Mouse (Mus musculus) gastrocnemius, adult 2 months (tissue): ENCODE results near the gene Casq1. TPM values are rescaled to one million over a fixed set of nuclear protein-coding genes. Genes with fewer than 3 reads are reported as not detected.
"Not testable (repeated sequence)": the region's sequence is repeated elsewhere in the genome, so short reads cannot be mapped to it uniquely, and the experiment has no call there.

Experiments used
- DNase-seq: peaks from one replicate; pipeline ENCODE4 v3.0.0; 2022
- H3K27ac ChIP-seq: fragments of 200-600 bp; 2 replicates; pipeline ENCODE4 v1.8.1; 2022; ENCODE audit warnings: mild to moderate bottlenecking
- H3K4me3 ChIP-seq: fragments of 200-600 bp; 2 replicates; pipeline ENCODE4 v1.8.1; 2022; ENCODE audit warnings: mild to moderate bottlenecking, moderate library complexity
- CTCF ChIP-seq: fragments of 200-600 bp; IDR thresholded peaks from 2 replicates; pipeline ENCODE4 v1.8.1; 2022; ENCODE audit warnings: antibody characterized with exemption, mild to moderate bottlenecking, moderate library complexity
- intact Hi-C: fragments of 180-260 bp; cut with DNase I; formaldehyde crosslinking; loops from one replicate; pipeline ENCODE4 v1.15.1; 2025
- long read RNA-seq, 2 experiments: library from polyadenylated mRNA; stranded (forward); transcript quantifications; one replicate each; pipeline ENCODE4 v2.0.0; 2021
- total RNA-seq, 2 experiments: library from RNA; stranded (reverse); gene quantifications; 2 replicates each; pipeline ENCODE4 v1.2.3; 2021

The Casq1 gene
- 1,000 to 10,000 TPM; 2,819 to 3,581 TPM for total RNA-seq
- long read RNA-seq, experiment 1, transcript Casq1-202 (5 exons, 990 nt) = minor isoform, 7 of 4,587 reads
- long read RNA-seq, experiment 1, transcript Casq1-201 (11 exons, 1,847 nt) = major isoform, 4,334 of 4,587 reads
- long read RNA-seq, experiment 1, partial matches to known transcripts = 77 of 4,587 reads
- long read RNA-seq, experiment 1, other reads (novel, unspliced or antisense) = 169 of 4,587 reads
- long read RNA-seq, experiment 2, transcript Casq1-201 (11 exons, 1,847 nt) = major isoform, 4,845 of 5,179 reads
- long read RNA-seq, experiment 2, partial matches to known transcripts = 140 of 5,179 reads
- long read RNA-seq, experiment 2, other reads (novel, unspliced or antisense) = 191 of 5,179 reads

GRCm38 (mm10) chr1:172219451-172220406, at the start of gene Casq1:
TSS of gene Casq1 (minus strand) at chr1:172219868.
- intact Hi-C loops = loop anchor here (2.0 to 5.0 kb wide), 4 partner anchors 57 to 93 kb away; partner anchors contain the start of genes Atp1a2 and Dcaf8
- Histone ChIP-seq H3K4me3 (peak within 1 kb of the TSS; percentile 77), H3K27ac (peak within 1 kb of the TSS; percentile 97)
- peak; percentile 89 for DNase-seq
- TF ChIP-seq CTCF = no peak

DNA sequence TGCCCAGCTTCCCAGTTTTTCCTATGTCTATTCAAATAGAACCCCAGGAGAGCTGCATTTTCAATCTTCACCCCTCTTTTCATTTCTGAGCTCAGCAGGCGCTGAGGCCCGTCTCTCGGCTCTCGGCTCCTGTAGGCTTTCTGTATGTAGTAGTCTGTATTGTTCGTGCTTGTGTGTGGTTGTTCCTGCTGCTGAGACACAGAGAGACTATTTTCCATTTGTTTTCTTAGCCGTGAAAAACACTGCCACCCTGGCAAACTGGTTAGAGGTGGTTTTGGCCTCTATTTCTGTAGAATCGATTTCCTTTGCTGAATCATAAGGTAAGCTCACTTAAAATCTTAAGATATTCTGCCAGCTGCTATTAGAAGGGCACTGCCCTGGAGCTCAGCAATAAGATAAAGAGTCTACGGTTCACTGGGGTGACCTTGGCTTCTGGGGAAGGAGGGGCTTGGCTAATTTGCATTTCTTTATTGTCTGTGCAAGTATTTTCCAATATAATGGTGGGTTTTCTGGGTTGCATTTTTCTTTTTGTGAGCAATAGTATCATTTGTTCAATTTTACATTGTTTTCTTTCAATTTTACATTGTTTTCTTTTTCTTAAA, 41.9 kb upstream of the Casq1 start, which contains the start of gene Igsf8:
Gene Igsf8 (plus strand): TSS at position 165 of the 602 bp plus-strand sequence.
- TF ChIP-seq CTCF = no peak

DNA sequence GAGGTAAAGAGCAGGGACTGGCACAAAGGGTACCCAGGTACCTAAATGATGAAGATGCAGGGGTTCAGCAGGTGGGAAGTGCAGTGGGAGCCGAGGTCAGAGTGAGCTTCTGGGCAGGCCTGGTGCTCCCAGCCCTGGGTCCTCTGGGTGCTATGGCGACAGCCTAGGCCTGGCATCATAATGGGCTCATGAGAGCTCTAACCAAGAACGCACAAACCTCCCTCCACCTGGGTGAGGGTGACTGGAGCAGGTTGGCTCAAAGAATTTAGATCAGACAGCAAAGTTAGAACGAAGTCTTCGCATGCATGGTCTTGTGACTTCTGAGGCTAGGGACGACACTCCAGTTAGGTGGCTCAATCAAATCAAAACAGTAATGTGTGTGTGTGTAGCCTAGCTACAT, 38.6 kb upstream of the Casq1 start, which contains the start of gene Atp1a4:
Gene Atp1a4 (minus strand): TSS at position 101 of the 400 bp plus-strand sequence.
- intact Hi-C loops = no loop called here
- Histone ChIP-seq H3K27ac (no peak within 1 kb of the TSS), H3K4me3 (no peak within 1 kb of the TSS)
- TF ChIP-seq CTCF = no peak
- DNase-seq = no peak

More for the DNA sequence above, 41.9 kb upstream of the Casq1 start, which contains the start of gene Igsf8:
- intact Hi-C loops = no loop called here
- Histone ChIP-seq H3K27ac (no peak within 1 kb of the TSS), H3K4me3 (no peak within 1 kb of the TSS)
- DNase-seq = no peak

GRCm38 (mm10) chr1:172247679-172248078, 28.0 kb upstream of the Casq1 start:
- Histone ChIP-seq H3K4me3 (no peak overlapping the region), H3K27ac (no peak overlapping the region)
- intact Hi-C loops = loop anchor here (5.0 kb wide), 2 partner anchors 40 to 100 kb away; partner anchors contain the start of genes Dcaf8 and Pea15a
- TF ChIP-seq CTCF = peak; percentile 79
- DNase-seq = peak; percentile 63

DNA sequence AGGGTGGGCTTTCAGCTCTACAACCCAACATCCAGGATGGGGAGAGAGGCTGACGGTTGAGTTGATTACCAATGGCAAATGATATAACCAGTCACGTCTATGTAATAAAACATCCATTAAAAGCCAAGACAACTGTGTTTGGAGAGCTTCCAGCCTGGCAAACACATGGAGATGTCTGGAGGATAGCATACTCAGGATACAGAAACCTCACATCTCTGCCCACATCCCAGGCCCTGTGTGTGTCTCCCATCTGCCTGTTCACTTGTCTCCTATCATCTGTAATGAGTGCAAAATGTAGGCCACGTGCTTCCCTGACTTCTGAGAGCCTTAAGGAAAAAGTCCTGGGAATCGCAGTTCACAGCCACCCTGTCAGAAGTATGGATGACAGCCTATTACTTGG, 27.5 kb upstream of the Casq1 start:
- intact Hi-C loops = loop anchor here (5.0 kb wide), 2 partner anchors 40 to 100 kb away; partner anchors contain the start of genes Dcaf8 and Pea15a
- DNase-seq = no peak
- Histone ChIP-seq H3K4me3 (no peak overlapping the region), H3K27ac (no peak overlapping the region)
- no peak for TF ChIP-seq CTCF

DNA sequence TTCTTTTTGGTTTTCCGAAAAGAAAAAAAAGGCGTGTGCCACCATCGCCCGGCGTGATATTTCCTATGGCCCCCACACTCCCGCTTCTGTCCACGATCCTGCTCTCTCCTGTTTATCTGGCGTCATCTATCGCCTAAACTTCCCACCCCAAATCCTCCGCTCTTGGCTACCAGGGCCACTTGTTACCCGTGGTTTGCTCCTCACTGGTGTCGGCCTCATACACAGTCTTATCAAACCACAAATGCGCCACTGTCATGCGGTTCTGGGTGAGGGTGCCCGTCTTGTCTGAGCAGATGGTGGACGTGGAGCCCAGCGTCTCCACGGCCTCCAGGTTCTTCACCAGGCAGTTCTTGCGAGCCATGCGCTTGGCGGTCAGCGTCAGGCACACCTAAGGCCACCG, 25.0 kb upstream of the Casq1 start:
- DNase-seq, H3K27ac ChIP-seq, H3K4me3 ChIP-seq: not testable (repeated sequence)
- intact Hi-C loops = loop anchor here (5.0 kb wide), 2 partner anchors 37 to 97 kb away; partner anchors contain the start of genes Dcaf8 and Pea15a

DNA sequence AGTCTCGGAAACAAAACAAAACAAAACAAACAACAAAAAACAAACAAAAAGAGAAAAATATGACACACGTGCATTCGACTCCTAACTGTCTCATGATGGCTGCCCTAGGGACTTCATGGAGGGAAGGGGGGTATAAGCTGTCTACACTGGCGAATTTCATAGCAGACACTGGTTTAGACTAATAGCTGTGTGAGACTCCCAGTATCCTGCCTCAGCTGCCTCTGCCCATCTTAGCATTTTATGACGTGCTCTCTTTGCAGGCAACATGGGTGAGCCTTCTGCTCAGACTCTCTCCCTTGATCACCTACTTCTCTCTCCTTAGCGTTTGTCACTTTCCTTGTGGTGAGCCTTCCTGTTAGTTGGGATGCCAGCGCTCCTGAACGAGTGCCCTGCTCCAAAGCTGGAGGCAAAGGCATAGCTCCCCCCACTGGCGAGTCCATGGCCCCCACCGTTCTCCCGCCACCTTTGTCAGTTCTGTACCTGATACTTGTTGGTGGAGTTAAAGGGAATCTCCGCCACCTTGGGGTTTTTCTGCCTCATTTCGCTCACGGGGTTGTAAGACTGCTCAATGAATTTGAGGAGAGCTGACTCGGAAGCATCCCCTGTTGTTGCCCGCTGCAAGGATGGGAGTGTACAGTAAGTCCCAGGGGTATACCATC, 24.0 kb upstream of the Casq1 start:
- DNase-seq = peak; percentile 86
- intact Hi-C loops = loop anchor here (1.0 kb wide), 2 partner anchors 26 to 80 kb away; no protein-coding TSS in a partner anchor
- peak; percentile 80 for TF ChIP-seq CTCF
- H3K27ac ChIP-seq = peak overlapping the region; percentile 92
- peak overlapping the region; percentile 63 for H3K4me3 ChIP-seq

- TF ChIP-seq CTCF = no peak
- intact Hi-C loops = no loop called here
- peak; percentile 78 for DNase-seq
- Histone ChIP-seq H3K4me3 (peak overlapping the region; percentile 63), H3K27ac (peak overlapping the region; percentile 92)
Measured at GRCm38 (mm10) chr1:172242401-172242800, 22.7 kb upstream of the Casq1 start.

GRCm38 (mm10) chr1:172240945-172241708, 21.5 kb upstream of the Casq1 start:
- H3K4me3 ChIP-seq = no peak overlapping the region
- DNase-seq = no peak
- TF ChIP-seq CTCF = no peak
- intact Hi-C loops = no loop called here
- H3K27ac ChIP-seq = peak overlapping the region; percentile 92

DNA sequence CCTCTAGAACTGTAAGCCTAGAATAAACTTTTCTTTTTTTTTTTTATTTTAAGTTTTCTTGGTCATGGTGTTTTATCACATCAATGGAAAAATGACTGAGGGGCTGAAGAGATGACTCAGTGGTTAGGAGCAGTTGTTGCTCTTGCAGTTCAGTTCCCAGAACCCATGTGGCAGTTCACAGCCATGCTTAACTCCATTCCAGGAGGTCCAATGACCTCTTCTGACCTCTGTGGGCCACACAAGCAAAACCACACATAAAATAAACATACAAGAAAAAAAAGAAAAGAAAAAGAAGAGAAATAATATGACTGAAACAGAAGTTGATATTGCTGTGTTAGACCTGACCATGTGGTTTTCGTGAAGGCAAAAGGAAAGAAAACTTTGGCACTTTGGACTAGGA, 9.5 kb upstream of the Casq1 start:
- no peak overlapping the region for H3K4me3 ChIP-seq
- TF ChIP-seq CTCF = no peak
- H3K27ac ChIP-seq = no peak overlapping the region
- intact Hi-C loops = no loop called here
- no peak for DNase-seq

- TF ChIP-seq CTCF = no peak
- Histone ChIP-seq H3K4me3 (no peak overlapping the region), H3K27ac (peak overlapping the region; percentile 80)
- peak; percentile 46 for DNase-seq
- intact Hi-C loops = no loop called here
Measured at GRCm38 (mm10) chr1:172228209-172228608, 8.5 kb upstream of the Casq1 start.
